Mouse (Mus musculus) stomach, postnatal 0 days (tissue): ENCODE data around the gene Gatb. TPM values are rescaled to one million over a fixed set of nuclear protein-coding genes. Genes with fewer than 3 reads are reported as not detected.

Source experiments
- ATAC-seq: fragments of 200-750 bp; cut with Nextera tagmentation; 2 replicates; pipeline ENCODE4 v1.8.0; 2017; ENCODE audit not compliant: low FRiP score, low TSS enrichment
- DNase-seq: peaks from one replicate; pipeline ENCODE4 v3.0.0-alpha.2; 2016; ENCODE audit warnings: low spot score
- H3K27ac ChIP-seq: fragments of 300-500 bp; sonication (generic); replicated peaks from 2 replicates; pipeline ENCODE4 v1.5.1; 2014; ENCODE audit warnings: mild to moderate bottlenecking, control low read depth
- H3K27me3 ChIP-seq: fragments of 300-500 bp; sonication (generic); 2 replicates; pipeline ENCODE4 v1.6.1; 2014; ENCODE audit warnings: low read length; ENCODE audit not compliant: control insufficient read depth, insufficient read depth
- H3K36me3 ChIP-seq: fragments of 300-500 bp; sonication (generic); 2 replicates; pipeline ENCODE4 v1.6.1; 2014; ENCODE audit warnings: low read length, mixed read lengths; ENCODE audit not compliant: control insufficient read depth, insufficient read depth
- H3K4me1 ChIP-seq: fragments of 300-500 bp; sonication (generic); replicated peaks from 2 replicates; pipeline ENCODE4 v1.6.1; 2014; ENCODE audit warnings: antibody characterized with exemption; ENCODE audit not compliant: control insufficient read depth, insufficient read depth
- H3K4me2 ChIP-seq: fragments of 300-500 bp; sonication (generic); replicated peaks from 2 replicates; pipeline ENCODE4 v1.6.1; 2014; ENCODE audit warnings: low read depth, mild to moderate bottlenecking, control low read depth, moderate library complexity
- H3K4me3 ChIP-seq: fragments of 300-500 bp; sonication (generic); 2 replicates; pipeline ENCODE4 v1.5.1; 2014; ENCODE audit warnings: low read depth, low read length, control low read depth
- H3K9ac ChIP-seq: fragments of 300-500 bp; sonication (generic); 2 replicates; pipeline ENCODE4 v1.6.1; 2014; ENCODE audit warnings: mild to moderate bottlenecking, low read length, control low read depth, mixed read lengths
- H3K9me3 ChIP-seq: fragments of 300-500 bp; sonication (generic); 2 replicates; pipeline ENCODE4 v1.6.1; 2016; ENCODE audit warnings: low read length; ENCODE audit not compliant: control insufficient read depth
- CTCF ChIP-seq: IDR thresholded peaks from 2 replicates; pipeline ENCODE4 v1.5.1; 2016; ENCODE audit warnings: antibody characterized with exemption, low read depth, mild to moderate bottlenecking, moderate library complexity
- EP300 ChIP-seq: optimal IDR thresholded peaks from 2 replicates; pipeline ENCODE3; 2016; ENCODE audit warnings: antibody characterized with exemption
- WGBS: fragments of 180-500 bp; shearing (Covaris S2); extraction: QIAGEN DNeasy Blood & Tissue Kit; methylation state at CpG from one replicate; pipeline ENCODE4 v1.1.7; 2014; 5-methylcytosine and 5-hydroxymethylcytosine counted together
- polyA plus RNA-seq: library from polyadenylated mRNA; unstranded; fragments of >200 nt; fragmentation: Nextera tagmentation; extraction: Ambion mirVana; gene quantifications from 2 replicates; pipeline ENCODE4 v1.2.1, GENCODE M21; 2015

Gene Gatb
- polyA plus RNA-seq, 1 experiment from 2014 or later = 14.3 TPM

DNA sequence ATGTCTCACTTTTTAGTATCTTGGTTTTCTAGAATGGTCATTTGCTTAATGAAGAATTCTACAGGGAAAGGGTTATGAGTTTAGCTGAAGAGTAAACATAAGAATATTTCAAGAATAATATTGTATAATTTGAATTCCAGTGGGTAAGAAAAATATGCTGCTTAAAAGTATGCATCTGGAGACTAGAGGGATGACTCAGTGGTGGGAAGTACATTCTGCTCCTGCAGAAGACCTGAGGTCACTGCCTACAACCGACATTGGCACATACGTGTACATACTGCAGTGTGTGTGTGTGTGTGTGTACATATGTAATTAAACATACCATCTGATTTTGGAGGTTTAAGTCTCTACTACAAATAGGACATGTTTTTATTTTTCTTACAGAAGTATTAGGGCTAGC is 61.7 kb downstream of the Gatb start:
- Histone ChIP-seq H3K4me2 (no peak overlapping the region), H3K27ac (no peak overlapping the region), H3K36me3 (no peaks in the 10 kb centered on the region), H3K27me3 (no peaks in the 10 kb centered on the region), H3K4me3 (no peak overlapping the region), H3K9me3 (no peaks in the 10 kb centered on the region), H3K4me1 (no peaks in the 10 kb centered on the region), H3K9ac (no peak overlapping the region)
- ATAC-seq (no peak), DNase-seq (no peak)
- 47% methylated on average over 2 of the region's 2 CpGs for WGBS
- no peak for TF ChIP-seq EP300
- no peak for TF ChIP-seq CTCF

DNA sequence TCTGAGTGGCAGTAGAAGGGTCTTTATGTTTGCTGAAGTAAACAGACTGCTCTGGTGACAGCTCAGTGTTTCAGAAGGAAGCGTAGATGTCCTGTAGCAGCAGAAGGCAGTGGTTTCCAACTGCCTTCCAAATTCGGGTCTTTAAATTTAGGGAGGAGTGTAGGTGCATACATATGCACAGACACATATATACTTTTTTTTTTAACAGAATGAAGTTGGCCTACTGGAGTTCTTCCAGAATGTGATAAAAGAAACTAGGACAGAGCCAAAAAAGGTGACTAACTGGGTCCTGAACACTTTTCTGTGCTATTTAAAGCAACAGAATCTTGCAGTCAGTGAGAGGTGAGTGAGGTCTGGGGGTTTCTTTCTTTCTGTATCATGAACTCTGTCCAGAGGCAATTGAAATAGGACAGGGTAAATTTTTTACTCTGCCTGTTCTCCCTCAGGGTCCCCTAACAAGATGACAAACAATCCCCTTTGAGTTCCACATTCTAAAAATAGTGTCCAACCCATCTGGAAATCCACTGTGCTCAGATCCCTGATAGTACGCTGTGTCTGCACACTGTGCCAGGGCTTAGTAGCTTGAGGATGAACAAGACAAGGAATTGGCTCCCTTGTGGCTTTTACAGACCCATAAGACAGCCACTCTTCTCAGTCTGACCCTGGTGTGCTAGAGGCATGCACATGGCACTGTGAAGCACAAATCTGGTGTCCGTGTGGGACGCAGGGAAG is 63.0 kb downstream of the Gatb start:
- Histone ChIP-seq H3K27me3 (no peaks in the 10 kb centered on the region), H3K36me3 (no peaks in the 10 kb centered on the region), H3K4me3 (no peak overlapping the region), H3K9me3 (no peaks in the 10 kb centered on the region), H3K4me2 (no peak overlapping the region), H3K4me1 (no peaks in the 10 kb centered on the region), H3K27ac (no peak overlapping the region), H3K9ac (no peak overlapping the region)
- TF ChIP-seq EP300 (no peak), CTCF (no peak)
- WGBS = 80% methylated on average over 5 of the region's 5 CpGs
- ATAC-seq (no peak), DNase-seq (no peak)

DNA sequence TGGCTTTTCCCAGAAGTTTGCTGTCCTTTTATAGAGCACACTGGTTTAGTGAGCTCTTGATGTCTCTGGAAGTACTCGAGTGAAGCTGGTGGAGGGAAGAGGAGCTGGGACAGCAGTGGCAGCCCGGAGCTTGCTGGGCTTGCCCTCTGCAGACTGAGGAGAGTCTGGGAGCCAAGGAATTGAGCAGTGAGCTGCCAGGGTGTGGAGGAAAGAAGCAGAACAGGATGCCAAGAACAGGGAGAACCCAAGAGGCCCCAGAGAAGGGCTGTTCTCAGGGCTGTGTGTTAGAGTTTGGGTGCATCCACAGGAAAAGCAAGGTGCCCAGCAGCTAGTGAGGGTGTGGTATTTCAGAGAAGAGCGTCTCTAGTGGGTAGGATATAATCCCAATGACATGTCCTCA is 67.8 kb downstream of the Gatb start:
- no peak for DNase-seq
- H3K4me2 ChIP-seq = no peak overlapping the region
- no peak; the same call in 1 of the 2 replicates for ATAC-seq
- no peaks in the 10 kb centered on the region for H3K4me1 ChIP-seq
- peak overlapping the region; percentile 49 for H3K27ac ChIP-seq
- 64% methylated on average over 3 of the region's 3 CpGs for WGBS
- H3K9me3 ChIP-seq = no peaks in the 10 kb centered on the region
- no peak overlapping the region for H3K9ac ChIP-seq
- 0 out of 2 replicates have a peak, but pooled peaks have one; percentile 2 for TF ChIP-seq CTCF
- TF ChIP-seq EP300 = no peak
- H3K27me3 ChIP-seq = no peaks in the 10 kb centered on the region
- H3K4me3 ChIP-seq = no peak overlapping the region
- H3K36me3 ChIP-seq = no peaks in the 10 kb centered on the region

DNA sequence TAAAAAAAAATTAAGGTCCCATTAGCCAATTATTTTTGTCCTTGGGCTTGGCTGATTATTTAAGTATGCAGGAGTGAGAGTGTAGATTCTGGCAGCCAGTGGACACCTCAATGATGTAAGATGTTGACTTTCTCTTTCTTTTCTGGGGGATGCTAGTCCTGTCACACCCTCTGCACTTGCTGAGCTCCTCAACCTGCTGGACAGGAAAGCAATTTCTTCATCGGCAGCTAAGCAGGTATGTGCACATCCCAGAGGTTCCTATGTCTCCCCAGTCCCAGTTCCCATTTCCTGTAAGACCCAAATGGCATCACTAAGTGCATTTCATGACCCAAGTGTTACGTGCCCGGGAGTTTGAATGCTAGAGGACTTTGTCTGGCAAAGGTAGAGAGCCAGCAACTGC is 70.9 kb downstream of the Gatb start:
- no peaks in the 10 kb centered on the region for H3K27me3 ChIP-seq
- WGBS = 87% methylated on average over 3 of the region's 3 CpGs
- H3K27ac ChIP-seq = no peak overlapping the region; the same call in 1 of the 2 replicates
- no peaks in the 10 kb centered on the region for H3K36me3 ChIP-seq
- H3K4me2 ChIP-seq = no peak overlapping the region
- TF ChIP-seq CTCF (no peak), EP300 (peak; percentile 69)
- no peak for DNase-seq
- no peaks in the 10 kb centered on the region for H3K9me3 ChIP-seq
- no peak overlapping the region for H3K4me3 ChIP-seq
- no peak overlapping the region for H3K9ac ChIP-seq
- ATAC-seq = no peak
- H3K4me1 ChIP-seq = no peaks in the 10 kb centered on the region

DNA sequence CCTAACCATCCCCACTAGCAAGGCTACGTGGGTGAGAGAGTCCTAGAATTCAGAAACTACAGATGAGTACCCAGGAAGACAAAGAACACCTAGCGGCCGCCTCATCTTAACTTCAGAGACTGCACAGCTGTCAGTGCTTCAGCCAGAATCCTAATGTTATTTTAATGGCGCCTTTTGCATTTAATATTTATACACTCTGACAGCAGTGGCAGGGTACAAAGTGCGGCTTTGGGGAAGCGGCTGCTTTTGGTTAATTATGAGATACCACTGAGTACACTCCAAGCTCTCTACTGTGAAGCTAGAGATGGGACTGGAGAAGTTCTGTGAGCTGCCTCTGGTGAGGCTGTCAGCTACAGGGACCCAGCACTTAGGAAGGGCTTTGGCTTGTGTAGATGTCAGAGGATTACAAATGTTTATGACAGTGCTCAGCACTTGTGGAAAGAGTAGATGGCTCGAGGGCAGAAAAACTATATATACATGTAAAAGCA is 71.6 kb downstream of the Gatb start:
- Histone ChIP-seq H3K36me3 (no peaks in the 10 kb centered on the region), H3K27ac (peak overlapping the region; percentile 13; the same call in 1 of the 2 replicates), H3K4me3 (no peak overlapping the region), H3K9ac (no peak overlapping the region), H3K9me3 (no peaks in the 10 kb centered on the region), H3K4me1 (no peaks in the 10 kb centered on the region), H3K27me3 (no peaks in the 10 kb centered on the region), H3K4me2 (no peak overlapping the region)
- TF ChIP-seq CTCF (no peak), EP300 (no peak)
- ATAC-seq (no peak), DNase-seq (no peak)
- WGBS = 58% methylated on average over 7 of the region's 7 CpGs

DNA sequence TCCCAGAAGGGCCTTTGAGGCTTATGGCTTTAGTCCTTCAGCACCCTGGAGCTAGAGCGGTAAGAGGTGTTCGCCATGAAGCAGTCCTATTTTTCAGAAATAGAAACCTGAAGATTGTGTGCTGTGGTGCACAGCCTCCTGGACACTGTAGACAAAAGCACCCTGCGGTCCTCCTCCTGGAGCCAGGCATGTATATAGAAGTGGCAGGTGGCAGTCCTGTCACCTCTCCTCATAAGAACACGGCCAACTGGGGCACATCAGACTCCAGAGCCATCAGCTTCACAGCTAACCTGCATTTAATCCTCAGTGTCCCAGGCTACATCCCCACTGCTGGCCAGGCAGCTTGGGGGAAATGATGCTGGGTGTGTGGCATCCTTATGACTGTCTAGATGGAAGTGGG is 75.3 kb downstream of the Gatb start:
- no peak for TF ChIP-seq EP300
- Histone ChIP-seq H3K27me3 (no peaks in the 10 kb centered on the region), H3K4me3 (no peak overlapping the region), H3K4me2 (no peak overlapping the region), H3K9me3 (no peaks in the 10 kb centered on the region), H3K4me1 (no peaks in the 10 kb centered on the region), H3K36me3 (no peaks in the 10 kb centered on the region), H3K9ac (no peak overlapping the region), H3K27ac (no peak overlapping the region)
- 95% methylated on average over 4 of the region's 4 CpGs for WGBS
- no peak for ATAC-seq
- DNase-seq = no peak
